Mouse (Mus musculus) cortical plate, adult 2 months (tissue): ENCODE data around the gene Selenbp2.

Experiments used
- CTCF ChIP-seq: fragments of 200-500 bp; IDR thresholded peaks from 2 replicates; pipeline ENCODE4 v1.5.1; 2011; ENCODE audit warnings: mild to moderate bottlenecking, control low read depth, low read length; ENCODE audit not compliant: insufficient read depth; ENCODE audit errors: extremely low read depth
- POLR2A ChIP-seq: fragments of 200-500 bp; IDR thresholded peaks from 2 replicates; pipeline ENCODE4 v1.6.1; 2011; ENCODE audit warnings: mild to moderate bottlenecking, low read length, control low read depth; ENCODE audit not compliant: insufficient read depth; ENCODE audit errors: extremely low read depth

GRCm38 (mm10) chr3:94648755-94649590 lies 44.4 kb upstream of the Selenbp2 start:
- no peak for TF ChIP-seq CTCF
- TF ChIP-seq POLR2A: no peak
